Mouse (Mus musculus) telencephalon, adult 2 months (tissue): ENCODE measurements around the gene Sbno2.
"Not testable (repeated sequence)": the region's sequence is repeated elsewhere in the genome, so short reads cannot be mapped to it uniquely, and the experiment has no call there.

Source experiments
- DNase-seq: peaks from one replicate; pipeline ENCODE4 v3.0.0-alpha.2; 2011; ENCODE audit warnings: low read depth, low spot score

Gene Sbno2

GRCm38 (mm10) chr10:80057683-80058326 lies 47.6 kb downstream of the Sbno2 start:
- DNase-seq, result no peak

- DNase-seq, result no peak
Observed at GRCm38 (mm10) chr10:80056976-80057682, 48.2 kb downstream of the Sbno2 start.

GRCm38 (mm10) chr10:80056506-80056905 lies 48.9 kb downstream of the Sbno2 start:
- DNase-seq, result no peak

- no peak for DNase-seq
Observed at GRCm38 (mm10) chr10:80055891-80056290, 49.5 kb downstream of the Sbno2 start.

GRCm38 (mm10) chr10:80055364-80055763 lies 50.0 kb downstream of the Sbno2 start:
- DNase-seq, result no peak

GRCm38 (mm10) chr10:80054911-80055310 lies 50.5 kb downstream of the Sbno2 start:
- DNase-seq, result not testable (repeated sequence)

GRCm38 (mm10) chr10:80053831-80054815 lies 51.2 kb downstream of the Sbno2 start:
- DNase-seq, result no peak

- DNase-seq, result peak; percentile 98
Observed at GRCm38 (mm10) chr10:80053259-80053780, 52.1 kb downstream of the Sbno2 start.

GRCm38 (mm10) chr10:80052374-80052764 lies 53.0 kb downstream of the Sbno2 start:
- no peak for DNase-seq

- DNase-seq, result no peak
Observed at GRCm38 (mm10) chr10:80051618-80052373, 53.6 kb downstream of the Sbno2 start.

- no peak for DNase-seq
Observed at GRCm38 (mm10) chr10:80050885-80051617, 54.3 kb downstream of the Sbno2 start.

- no peak for DNase-seq
Observed at GRCm38 (mm10) chr10:80050244-80050643, 55.1 kb downstream of the Sbno2 start.

- DNase-seq, result no peak
Observed at GRCm38 (mm10) chr10:80048834-80049233, 56.5 kb downstream of the Sbno2 start.

GRCm38 (mm10) chr10:80048396-80048795 lies 57.0 kb downstream of the Sbno2 start:
- no peak for DNase-seq

GRCm38 (mm10) chr10:80047041-80047565 lies 58.3 kb downstream of the Sbno2 start, which contains the start of gene Gpx4:
TSS of gene Gpx4 (plus strand) at chr10:80047166.
- DNase-seq, result no peak

- no peak for DNase-seq
Observed at GRCm38 (mm10) chr10:80045766-80046165, 59.6 kb downstream of the Sbno2 start.

- not testable (repeated sequence) for DNase-seq
Observed at GRCm38 (mm10) chr10:80045364-80045763, 60.0 kb downstream of the Sbno2 start.

GRCm38 (mm10) chr10:80044087-80044486 lies 61.3 kb downstream of the Sbno2 start:
- DNase-seq, result no peak

GRCm38 (mm10) chr10:80041409-80042060 lies 63.8 kb downstream of the Sbno2 start:
- not testable (repeated sequence) for DNase-seq
